Mouse (Mus musculus) embryonic facial prominence, embryonic 13.5 days (tissue): ENCODE results near the gene Gm10959. TPM values are rescaled to one million over a fixed set of nuclear protein-coding genes. Genes with fewer than 3 reads are reported as not detected.
"Not testable (repeated sequence)": the region's sequence is repeated elsewhere in the genome, so short reads cannot be mapped to it uniquely, and the experiment has no call there.

ENCODE experiments used
- ATAC-seq: fragments of 200-750 bp; cut with Nextera tagmentation; 2 replicates; pipeline ENCODE4 v1.8.0; 2017; ENCODE audit warnings: low read depth; ENCODE audit not compliant: insufficient number of reproducible peaks, insufficient read depth, low FRiP score, low TSS enrichment
- H3K27ac ChIP-seq: fragments of 300-500 bp; sonication (generic); 2 replicates; pipeline ENCODE4 v1.5.1; 2015; ENCODE audit warnings: moderate library complexity, mild to moderate bottlenecking, inconsistent platforms
- H3K27me3 ChIP-seq: fragments of 300-500 bp; sonication (generic); 2 replicates; pipeline ENCODE4 v1.6.1; 2015; ENCODE audit warnings: mild to moderate bottlenecking, inconsistent platforms
- H3K36me3 ChIP-seq: fragments of 300-500 bp; sonication (generic); 2 replicates; pipeline ENCODE4 v1.6.1; 2015; ENCODE audit warnings: mild to moderate bottlenecking, inconsistent platforms
- H3K4me1 ChIP-seq: fragments of 300-500 bp; sonication (generic); 2 replicates; pipeline ENCODE4 v1.6.1; 2015; ENCODE audit warnings: inconsistent platforms
- H3K4me2 ChIP-seq: fragments of 300-500 bp; sonication (generic); 2 replicates; pipeline ENCODE4 v1.6.1; 2015; ENCODE audit warnings: moderate library complexity, mild to moderate bottlenecking, inconsistent platforms
- H3K4me3 ChIP-seq: fragments of 300-500 bp; sonication (generic); 2 replicates; pipeline ENCODE4 v1.5.1; 2015; ENCODE audit warnings: mild to moderate bottlenecking, inconsistent platforms
- H3K9ac ChIP-seq: fragments of 300-500 bp; sonication (generic); 2 replicates; pipeline ENCODE4 v1.6.1; 2015; ENCODE audit warnings: mild to moderate bottlenecking, inconsistent platforms
- H3K9me3 ChIP-seq: fragments of 300-500 bp; sonication (generic); 2 replicates; pipeline ENCODE4 v1.6.1; 2016; ENCODE audit warnings: inconsistent platforms
- WGBS: fragments of 180-500 bp; shearing (Covaris S2); methylation state at CpG from one replicate; pipeline ENCODE4 v1.1.7; 2015; ENCODE audit warnings: mixed read lengths; 5-methylcytosine and 5-hydroxymethylcytosine counted together
- polyA plus RNA-seq: library from polyadenylated mRNA; unstranded; fragments of >200 nt; fragmentation: Nextera tagmentation; extraction: Ambion mirVana; gene quantifications from 2 replicates; pipeline ENCODE4 v1.2.1, GENCODE M21; 2015

Gene Gm10959
- not detected in 2 replicates for polyA plus RNA-seq

- H3K36me3 ChIP-seq: no peaks in the 10 kb centered on the region
Measured at GRCm38 (mm10) chr3:122919260-122919659, at the start of gene Gm10959. Gene Gm10959 (minus strand): TSS chr3:122919360.

GRCm38 (mm10) chr3:122968391-122968790, 49.2 kb upstream of the Gm10959 start:
- no peaks in the 10 kb centered on the region for H3K36me3 ChIP-seq
- no peak overlapping the region for H3K27ac ChIP-seq
- H3K27me3 ChIP-seq: no peaks in the 10 kb centered on the region
- WGBS: 90% methylated on average over 9 of the region's 9 CpGs
- H3K9ac ChIP-seq: no peak overlapping the region
- H3K4me3 ChIP-seq: no peak overlapping the region
- H3K4me2 ChIP-seq: no peak overlapping the region
- H3K9me3 ChIP-seq: no peaks in the 10 kb centered on the region
- H3K4me1 ChIP-seq: no peaks in the 10 kb centered on the region
- no peak for ATAC-seq

More at GRCm38 (mm10) chr3:122919260-122919659, at the start of gene Gm10959:
- Histone ChIP-seq H3K4me3 (no peak within 1 kb of the TSS), H3K4me2 (no peak within 1 kb of the TSS), H3K27me3 (no peaks in the 10 kb centered on the region), H3K4me1 (0 out of 2 replicates have a peak, but pooled peaks cover 9% of the 10 kb centered on the region), H3K9me3 (no peaks in the 10 kb centered on the region), H3K27ac (no peak within 1 kb of the TSS), H3K9ac (no peak within 1 kb of the TSS)
- ATAC-seq: no peak
- WGBS: 77% methylated on average over 8 of the region's 8 CpGs

GRCm38 (mm10) chr3:122964301-122964700, 45.1 kb upstream of the Gm10959 start:
- Histone ChIP-seq H3K27me3 (no peaks in the 10 kb centered on the region), H3K9me3 (no peaks in the 10 kb centered on the region), H3K9ac (no peak overlapping the region), H3K4me2 (no peak overlapping the region), H3K4me1 (no peaks in the 10 kb centered on the region), H3K4me3 (no peak overlapping the region), H3K27ac (no peak overlapping the region), H3K36me3 (0 out of 2 replicates have a peak, but pooled peaks cover 7% of the 10 kb centered on the region)
- WGBS: 82% methylated on average over 5 of the region's 5 CpGs
- no peak for ATAC-seq

- Histone ChIP-seq H3K9me3 (no peaks in the 10 kb centered on the region), H3K27ac (no peak overlapping the region), H3K4me2 (no peak overlapping the region), H3K9ac (no peak overlapping the region), H3K4me3 (no peak overlapping the region), H3K4me1 (no peaks in the 10 kb centered on the region; the same call in 1 of the 2 replicates), H3K27me3 (no peaks in the 10 kb centered on the region), H3K36me3 (peaks cover 11% of the 10 kb centered on the region)
- WGBS: 87% methylated on average over 2 of the region's 2 CpGs
- no peak for ATAC-seq
Measured at GRCm38 (mm10) chr3:122950129-122950528, 31.0 kb upstream of the Gm10959 start.

GRCm38 (mm10) chr3:122943387-122943890, 24.3 kb upstream of the Gm10959 start:
- WGBS: 84% methylated on average over 6 of the region's 6 CpGs
- ATAC-seq: no peak
- H3K36me3 ChIP-seq: no peaks in the 10 kb centered on the region
- H3K9ac ChIP-seq: no peak overlapping the region
- no peaks in the 10 kb centered on the region for H3K9me3 ChIP-seq
- H3K27ac ChIP-seq: no peak overlapping the region
- H3K4me1 ChIP-seq: no peaks in the 10 kb centered on the region
- no peak overlapping the region for H3K4me3 ChIP-seq
- H3K4me2 ChIP-seq: no peak overlapping the region
- H3K27me3 ChIP-seq: no peaks in the 10 kb centered on the region

GRCm38 (mm10) chr3:122939215-122939614, 20.1 kb upstream of the Gm10959 start:
- H3K4me1 ChIP-seq: no peaks in the 10 kb centered on the region
- H3K4me2 ChIP-seq: no peak overlapping the region
- no peak overlapping the region for H3K4me3 ChIP-seq
- H3K27me3 ChIP-seq: no peaks in the 10 kb centered on the region
- WGBS: 70% methylated on average over 2 of the region's 2 CpGs
- ATAC-seq: no peak
- H3K36me3 ChIP-seq: peaks cover 1% of the 10 kb centered on the region; the same call in 1 of the 2 replicates
- no peak overlapping the region for H3K27ac ChIP-seq
- no peaks in the 10 kb centered on the region for H3K9me3 ChIP-seq
- no peak overlapping the region for H3K9ac ChIP-seq

GRCm38 (mm10) chr3:122937176-122937575, 18.0 kb upstream of the Gm10959 start:
- H3K36me3 ChIP-seq, H3K27ac ChIP-seq, H3K4me3 ChIP-seq, H3K9ac ChIP-seq, H3K9me3 ChIP-seq, H3K27me3 ChIP-seq, ATAC-seq, H3K4me2 ChIP-seq, H3K4me1 ChIP-seq: not testable (repeated sequence)
- 77% methylated on average over 13 of the region's 13 CpGs for WGBS

GRCm38 (mm10) chr3:122932466-122932865, 13.3 kb upstream of the Gm10959 start:
- peaks cover 8% of the 10 kb centered on the region for H3K36me3 ChIP-seq
- H3K27me3 ChIP-seq: no peaks in the 10 kb centered on the region
- H3K4me3 ChIP-seq: no peak overlapping the region
- ATAC-seq: no peak
- H3K9ac ChIP-seq: no peak overlapping the region
- no peaks in the 10 kb centered on the region for H3K4me1 ChIP-seq
- H3K4me2 ChIP-seq: no peak overlapping the region
- no peak overlapping the region for H3K27ac ChIP-seq
- 80% methylated on average over 1 of the region's 1 CpGs for WGBS
- no peaks in the 10 kb centered on the region for H3K9me3 ChIP-seq

GRCm38 (mm10) chr3:122929723-122930122, 10.6 kb upstream of the Gm10959 start:
- H3K27ac ChIP-seq: no peak overlapping the region

GRCm38 (mm10) chr3:122924009-122924914, 5.1 kb upstream of the Gm10959 start, which contains the start of gene 1810037I17Rik:
Gene 1810037I17Rik (plus strand): TSS chr3:122924203.
- Histone ChIP-seq H3K9me3 (no peaks in the 10 kb centered on the region), H3K27ac (peak within 1 kb of the TSS; percentile 86), H3K4me2 (peak within 1 kb of the TSS; percentile 73), H3K9ac (peak within 1 kb of the TSS; percentile 79), H3K27me3 (no peaks in the 10 kb centered on the region), H3K4me1 (peaks cover 18% of the 10 kb centered on the region; the same call in 1 of the 2 replicates), H3K36me3 (peaks cover 15% of the 10 kb centered on the region), H3K4me3 (peak within 1 kb of the TSS; percentile 60)
- ATAC-seq: peak; percentile 95
- under 1% methylated on average over 67 of the region's 68 CpGs for WGBS

More at GRCm38 (mm10) chr3:122929723-122930122, 10.6 kb upstream of the Gm10959 start:
- Histone ChIP-seq H3K4me2 (no peak overlapping the region), H3K4me1 (peaks cover 9% of the 10 kb centered on the region; the same call in 1 of the 2 replicates), H3K27me3 (no peaks in the 10 kb centered on the region), H3K4me3 (no peak overlapping the region), H3K9me3 (no peaks in the 10 kb centered on the region), H3K9ac (no peak overlapping the region), H3K36me3 (peaks cover 22% of the 10 kb centered on the region)
- 86% methylated on average over 6 of the region's 6 CpGs for WGBS
- no peak for ATAC-seq

GRCm38 (mm10) chr3:122923147-122923546, 4.0 kb upstream of the Gm10959 start:
- peak overlapping the region; percentile 60; the same call in 1 of the 2 replicates for H3K4me3 ChIP-seq
- H3K9ac ChIP-seq: no peak overlapping the region
- peak overlapping the region; percentile 71; the same call in 1 of the 2 replicates for H3K27ac ChIP-seq
- no peak for ATAC-seq
- 71% methylated on average over 7 of the region's 7 CpGs for WGBS
- H3K4me1 ChIP-seq: peaks cover 18% of the 10 kb centered on the region; the same call in 1 of the 2 replicates
- H3K9me3 ChIP-seq: no peaks in the 10 kb centered on the region
- H3K36me3 ChIP-seq: peaks cover 15% of the 10 kb centered on the region
- peak overlapping the region; percentile 73 for H3K4me2 ChIP-seq
- no peaks in the 10 kb centered on the region for H3K27me3 ChIP-seq
